Mouse (Mus musculus) activated CD4-positive, CD25-positive, alpha-beta regulatory T cell (primary cell): ENCODE data around the gene Gm17689. TPM values are rescaled to one million over a fixed set of nuclear protein-coding genes. Genes with fewer than 3 reads are reported as not detected.

Experiments used
- polyA plus RNA-seq, 2 experiments: library from polyadenylated mRNA; unstranded; fragments of 100-300 nt; shearing (Covaris generic); gene quantifications; one replicate each; pipeline ENCODE4 v1.2.1; 2017

Gene Gm17689
- polyA plus RNA-seq, result not detected

GRCm38 (mm10) chr9:36582535-36582934 is at the start of gene Gm17689:
Gm17689 (minus strand) TSS chr9:36582635.

GRCm38 (mm10) chr9:36541863-36542262 is 40.6 kb downstream of the Gm17689 start, which contains the start of gene Gm5615:
Gm5615 (minus strand) TSS chr9:36541963.

Other genes with a start within 250 kb of the Gm17689 start
- not detected for gene Gm7257, start 150.8 kb downstream of the Gm17689 start, polyA plus RNA-seq
- gene Gm9513, start 107.0 kb downstream of the Gm17689 start, polyA plus RNA-seq, result not detected
- not detected for gene Gm5615, start 40.7 kb downstream of the Gm17689 start, polyA plus RNA-seq
- not detected for gene A630095E13Rik, start 60.7 kb upstream of the Gm17689 start, polyA plus RNA-seq
- not detected for gene Acrv1, start 110.6 kb upstream of the Gm17689 start, polyA plus RNA-seq
- gene Chek1, start 144.4 kb upstream of the Gm17689 start, polyA plus RNA-seq, result 1 to 10 TPM; 6.1 to 7.4 TPM
- gene Stt3a, start 185.0 kb upstream of the Gm17689 start, polyA plus RNA-seq, result 100 to 1,000 TPM; 210 to 212 TPM
- 10 to 100 TPM; 62.3 to 68.5 TPM for gene Ei24, start 214.8 kb upstream of the Gm17689 start, polyA plus RNA-seq
- gene Fez1, start 239.2 kb upstream of the Gm17689 start, polyA plus RNA-seq, result under 1 TPM in 1 of 2 experiments, not detected in 1; 0.60 TPM